Mouse (Mus musculus) hindbrain, postnatal 0 days (tissue): ENCODE results near the gene Mrgpra2b. TPM values are rescaled to one million over a fixed set of nuclear protein-coding genes. Genes with fewer than 3 reads are reported as not detected.
"Not testable (repeated sequence)": the region's sequence is repeated elsewhere in the genome, so short reads cannot be mapped to it uniquely, and the experiment has no call there.

Source experiments
- ATAC-seq: fragments of 200-750 bp; cut with Nextera tagmentation; 2 replicates; pipeline ENCODE4 v1.8.0; 2017; ENCODE audit warnings: mild to moderate bottlenecking, moderate TSS enrichment, moderate library complexity
- DNase-seq: peaks from one replicate; pipeline ENCODE4 v3.0.0-alpha.2; 2015; ENCODE audit warnings: low spot score
- H3K27ac ChIP-seq: fragments of 300-500 bp; sonication (generic); 2 replicates; pipeline ENCODE4 v1.5.1; 2014; ENCODE audit warnings: mild to moderate bottlenecking
- H3K27me3 ChIP-seq: fragments of 300-500 bp; sonication (generic); 2 replicates; pipeline ENCODE4 v1.6.1; 2014; ENCODE audit warnings: low read length, mixed read lengths; ENCODE audit not compliant: insufficient read depth
- H3K36me3 ChIP-seq: fragments of 300-500 bp; sonication (generic); 2 replicates; pipeline ENCODE4 v1.6.1; 2014; ENCODE audit warnings: low read length, mixed read lengths; ENCODE audit not compliant: insufficient read depth
- H3K4me1 ChIP-seq: fragments of 300-500 bp; sonication (generic); 2 replicates; pipeline ENCODE4 v1.6.1; 2014; ENCODE audit warnings: antibody characterized with exemption, low read length, mixed read lengths; ENCODE audit not compliant: insufficient read depth
- H3K4me2 ChIP-seq: fragments of 300-500 bp; sonication (generic); 2 replicates; pipeline ENCODE4 v1.6.1; 2014; ENCODE audit warnings: low read depth, mild to moderate bottlenecking, low read length, moderate library complexity, mixed read lengths
- H3K4me3 ChIP-seq: fragments of 300-500 bp; sonication (generic); 2 replicates; pipeline ENCODE4 v1.5.1; 2014; ENCODE audit warnings: low read length
- H3K9ac ChIP-seq: fragments of 300-500 bp; sonication (generic); replicated peaks from 2 replicates; pipeline ENCODE4 v1.6.1; 2014; ENCODE audit warnings: mild to moderate bottlenecking, low read length, moderate library complexity, mixed read lengths
- H3K9me3 ChIP-seq: fragments of 300-500 bp; sonication (generic); 2 replicates; pipeline ENCODE4 v1.6.1; 2016; ENCODE audit warnings: low read length, mixed read lengths
- CTCF ChIP-seq: IDR thresholded peaks from 2 replicates; pipeline ENCODE4 v1.5.1; 2016; ENCODE audit warnings: antibody characterized with exemption, control low read depth, low read depth
- WGBS: fragments of 180-500 bp; shearing (Covaris S2); extraction: QIAGEN DNeasy Blood & Tissue Kit; methylation state at CpG from one replicate; pipeline ENCODE4 v1.1.7; 2014; 5-methylcytosine and 5-hydroxymethylcytosine counted together
- polyA plus RNA-seq: library from polyadenylated mRNA; unstranded; fragments of >200 nt; fragmentation: Nextera tagmentation; extraction: Ambion mirVana; gene quantifications from 2 replicates; pipeline ENCODE4 v1.2.1, GENCODE M21; 2015
- total RNA-seq: library from RNA; depleted of rRNA; stranded (reverse); fragments of >200 nt; gene quantifications from 2 replicates; pipeline ENCODE4 v1.2.3, GENCODE M21; 2014; rRNA removed

Gene Mrgpra2b
- not detected in 2 replicates for total RNA-seq
- not detected in 2 replicates for polyA plus RNA-seq

DNA sequence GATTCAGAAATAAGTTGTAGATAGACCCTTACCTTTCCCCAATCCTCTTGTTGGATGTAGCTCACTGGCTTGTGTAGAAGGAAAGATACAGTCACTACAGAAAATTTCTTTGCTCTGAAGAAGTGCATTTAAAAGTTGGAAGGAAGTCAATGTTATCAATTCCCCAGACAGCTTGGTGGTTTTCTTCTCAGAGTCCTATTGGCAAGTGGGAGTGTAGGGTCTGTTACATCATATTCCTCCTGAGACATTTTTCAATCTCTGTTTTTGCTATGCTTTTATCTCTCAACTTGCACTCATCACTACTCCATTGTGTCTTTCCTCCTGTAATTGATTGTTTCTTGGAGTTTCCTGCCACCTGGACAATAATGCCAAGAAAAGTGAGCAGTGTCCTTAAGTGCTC is at the start of gene Mrgpra2b:
TSS of gene Mrgpra2b (minus strand) at position 101 of the 400 bp plus-strand sequence.
- no peak within 1 kb of the TSS for H3K9ac ChIP-seq
- no peak for ATAC-seq
- H3K4me1 ChIP-seq: no peaks in the 10 kb centered on the region
- H3K27ac ChIP-seq: no peak within 1 kb of the TSS
- no peak within 1 kb of the TSS for H3K4me2 ChIP-seq
- no peak for DNase-seq
- H3K9me3 ChIP-seq: peaks cover 4% of the 10 kb centered on the region; the same call in 1 of the 2 replicates
- no peak within 1 kb of the TSS for H3K4me3 ChIP-seq
- H3K27me3 ChIP-seq: no peaks in the 10 kb centered on the region
- TF ChIP-seq CTCF: no peak
- no peaks in the 10 kb centered on the region for H3K36me3 ChIP-seq

DNA sequence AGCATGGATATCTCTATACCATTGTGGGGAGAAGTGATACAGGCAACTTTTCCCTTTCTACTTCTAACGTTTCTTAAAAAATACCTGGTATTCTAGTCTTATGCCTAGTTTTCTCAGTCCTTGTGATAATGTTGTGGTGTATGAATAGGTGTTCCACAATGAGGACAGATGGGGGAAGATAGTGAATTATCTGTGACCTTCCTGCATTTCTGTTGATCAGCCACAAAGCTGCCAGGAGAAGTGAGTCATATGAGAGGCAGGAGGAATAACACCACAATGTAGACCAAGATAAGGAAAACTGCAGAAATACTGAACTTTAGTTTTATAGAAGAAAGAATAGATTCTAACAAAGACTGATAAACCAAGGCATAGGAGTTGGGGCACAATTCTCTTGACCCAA is 12.3 kb downstream of the Mrgpra2b start:
- peaks cover 22% of the 10 kb centered on the region for H3K9me3 ChIP-seq
- H3K9ac ChIP-seq: no peak overlapping the region
- H3K4me3 ChIP-seq: no peak overlapping the region
- no peaks in the 10 kb centered on the region for H3K4me1 ChIP-seq
- no peak overlapping the region for H3K27ac ChIP-seq
- H3K27me3 ChIP-seq: no peaks in the 10 kb centered on the region
- ATAC-seq (no peak), DNase-seq (no peak)
- WGBS: 74% methylated on average over 1 of the region's 1 CpGs
- no peak for TF ChIP-seq CTCF
- H3K36me3 ChIP-seq: no peaks in the 10 kb centered on the region
- no peak overlapping the region for H3K4me2 ChIP-seq

DNA sequence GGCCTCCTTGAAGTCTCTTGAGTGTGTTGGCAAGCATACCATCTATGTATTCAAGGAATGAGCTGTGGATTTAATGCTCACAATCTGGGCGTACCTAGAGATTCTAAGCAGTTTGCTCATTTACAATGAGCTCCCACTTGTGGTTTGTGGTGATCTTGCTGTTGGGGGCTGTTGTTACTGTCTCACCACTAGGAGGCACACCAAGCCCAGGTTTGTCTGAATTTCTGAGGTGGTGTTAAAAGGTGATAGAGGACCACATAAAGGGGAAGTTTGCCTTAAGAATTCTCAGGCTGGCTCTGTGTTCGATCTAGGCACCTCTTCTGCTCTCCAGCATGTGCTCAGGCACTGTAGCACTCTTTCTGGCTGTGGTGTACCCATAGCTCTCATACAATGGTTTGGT is 13.6 kb downstream of the Mrgpra2b start:
- H3K9me3 ChIP-seq: peaks cover 22% of the 10 kb centered on the region
- no peak overlapping the region for H3K9ac ChIP-seq
- H3K4me3 ChIP-seq: no peak overlapping the region
- ATAC-seq (no peak), DNase-seq (no peak)
- WGBS: 74% methylated on average over 2 of the region's 2 CpGs
- H3K4me1 ChIP-seq: no peaks in the 10 kb centered on the region
- no peaks in the 10 kb centered on the region for H3K27me3 ChIP-seq
- no peaks in the 10 kb centered on the region for H3K36me3 ChIP-seq
- no peak for TF ChIP-seq CTCF
- no peak overlapping the region for H3K4me2 ChIP-seq
- no peak overlapping the region for H3K27ac ChIP-seq

DNA sequence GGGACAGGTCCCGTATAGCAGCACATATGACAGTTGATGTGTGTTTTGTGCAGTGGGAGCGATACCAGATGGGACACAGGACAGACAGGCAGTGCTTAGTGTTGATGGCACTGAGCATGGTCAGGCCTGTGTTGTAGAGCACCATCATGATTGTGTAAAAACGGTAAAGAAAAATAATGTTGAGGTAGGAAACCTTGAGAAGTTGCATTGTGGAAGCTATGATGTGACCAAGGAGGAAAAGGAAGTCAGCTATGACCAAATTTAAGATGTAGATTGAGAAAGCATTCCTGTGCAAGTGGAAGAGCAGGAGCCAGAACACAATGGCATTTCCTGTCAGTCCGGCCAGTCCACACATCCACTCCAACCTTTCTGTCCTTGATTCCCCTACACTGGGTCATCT is 25.7 kb downstream of the Mrgpra2b start:
- H3K9ac ChIP-seq: no peak overlapping the region
- no peaks in the 10 kb centered on the region for H3K4me1 ChIP-seq
- WGBS: 77% methylated on average over 4 of the region's 4 CpGs
- ATAC-seq (no peak), DNase-seq (no peak)
- no peak for TF ChIP-seq CTCF
- H3K4me3 ChIP-seq: no peak overlapping the region
- no peaks in the 10 kb centered on the region for H3K36me3 ChIP-seq
- no peaks in the 10 kb centered on the region for H3K27me3 ChIP-seq
- H3K27ac ChIP-seq: no peak overlapping the region
- H3K4me2 ChIP-seq: no peak overlapping the region
- H3K9me3 ChIP-seq: peaks cover 13% of the 10 kb centered on the region

DNA sequence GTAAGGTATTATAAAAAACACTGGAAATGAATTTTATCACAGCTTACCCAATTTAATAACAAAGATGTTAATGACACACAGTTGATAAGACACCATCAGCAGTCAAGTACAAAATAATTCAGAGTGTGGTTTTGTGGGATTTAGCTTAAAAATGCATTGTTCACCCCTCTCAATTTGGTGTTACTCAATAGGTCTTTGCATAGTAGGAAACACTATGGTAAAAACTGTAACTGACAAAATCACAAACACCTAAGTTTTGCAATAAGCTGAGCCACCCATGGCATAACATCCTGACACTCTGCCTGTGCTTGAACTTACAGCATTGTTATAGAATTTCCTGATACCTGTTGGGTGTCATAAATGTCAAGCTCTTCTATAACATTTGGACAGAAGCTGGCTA is 37.4 kb downstream of the Mrgpra2b start:
- ATAC-seq: not testable (repeated sequence)

DNA sequence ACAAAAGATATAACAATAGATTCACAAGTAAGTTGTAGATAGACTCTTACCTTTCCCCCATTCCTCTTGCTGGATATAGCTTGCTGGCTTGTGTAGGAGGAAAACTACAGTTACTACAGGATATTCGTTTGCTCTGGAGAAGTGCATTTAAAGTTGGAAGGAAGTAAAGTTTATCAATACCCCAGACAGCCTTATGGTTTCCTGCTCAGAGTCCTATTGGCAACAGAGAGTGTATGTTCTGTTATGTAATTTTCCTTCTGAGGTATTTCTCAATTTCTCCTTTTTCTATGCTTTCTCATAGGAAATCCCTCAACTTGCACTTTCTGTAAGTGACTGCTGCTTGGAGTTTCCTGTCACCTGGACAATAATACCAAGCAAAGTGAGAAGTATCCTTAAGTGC is 39.2 kb downstream of the Mrgpra2b start:
- not testable (repeated sequence) for H3K4me3 ChIP-seq, H3K4me1 ChIP-seq, H3K9ac ChIP-seq, DNase-seq, H3K27ac ChIP-seq, ATAC-seq, H3K27me3 ChIP-seq, H3K4me2 ChIP-seq, H3K9me3 ChIP-seq, H3K36me3 ChIP-seq
- no CpG with 5 or more reads among the region's 1 CpGs for WGBS

More for the DNA sequence above, 37.4 kb downstream of the Mrgpra2b start:
- not testable (repeated sequence) for H3K36me3 ChIP-seq, H3K4me2 ChIP-seq, H3K27me3 ChIP-seq, H3K27ac ChIP-seq, H3K4me1 ChIP-seq, H3K9me3 ChIP-seq, H3K4me3 ChIP-seq, H3K9ac ChIP-seq, DNase-seq

DNA sequence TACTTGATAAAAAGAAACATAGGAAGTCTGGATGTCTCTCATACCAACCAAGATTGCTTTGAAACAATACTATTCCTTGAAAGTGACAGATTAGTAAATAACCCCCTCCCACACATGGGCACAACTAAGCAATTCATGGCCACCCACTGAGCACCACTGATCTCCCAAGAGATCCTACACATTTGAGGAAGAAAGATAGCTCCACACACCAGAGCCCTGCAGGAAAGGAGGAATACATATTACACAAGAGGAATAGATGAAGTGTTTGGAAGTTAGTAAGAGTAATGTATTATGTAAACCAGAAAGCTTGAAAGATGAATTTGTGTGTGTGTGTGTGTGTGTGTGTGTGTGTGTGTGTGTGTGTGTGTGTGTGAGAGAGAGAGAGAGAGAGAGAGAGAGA is 45.5 kb downstream of the Mrgpra2b start:
- H3K36me3 ChIP-seq, H3K4me3 ChIP-seq, DNase-seq, H3K4me1 ChIP-seq, H3K4me2 ChIP-seq, H3K9me3 ChIP-seq, H3K27ac ChIP-seq, ATAC-seq, H3K27me3 ChIP-seq, H3K9ac ChIP-seq: not testable (repeated sequence)

DNA sequence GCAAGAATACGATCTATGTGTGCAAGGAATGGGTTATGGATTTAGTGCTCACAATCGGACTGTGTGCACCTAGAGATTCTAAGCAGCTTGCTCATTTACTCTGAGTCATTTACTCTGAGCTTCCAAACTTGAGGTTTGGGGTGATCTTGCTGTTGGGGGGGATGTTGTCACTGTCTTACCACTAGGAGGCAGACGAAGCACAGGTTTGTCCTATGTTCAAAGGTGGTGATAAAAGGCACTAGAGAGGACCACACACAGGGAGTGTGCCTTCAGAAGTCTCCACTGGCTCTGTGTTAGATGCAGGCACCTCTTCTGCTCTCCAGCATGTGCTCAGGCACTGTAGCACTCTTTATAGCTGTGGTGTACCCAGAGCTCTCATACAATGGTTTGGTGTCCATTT is 54.8 kb downstream of the Mrgpra2b start:
- not testable (repeated sequence) for H3K36me3 ChIP-seq, H3K27ac ChIP-seq, H3K4me1 ChIP-seq, H3K9me3 ChIP-seq, DNase-seq, H3K4me2 ChIP-seq, H3K4me3 ChIP-seq, H3K27me3 ChIP-seq, H3K9ac ChIP-seq, ATAC-seq
- WGBS: 36% methylated on average over 1 of the region's 3 CpGs

DNA sequence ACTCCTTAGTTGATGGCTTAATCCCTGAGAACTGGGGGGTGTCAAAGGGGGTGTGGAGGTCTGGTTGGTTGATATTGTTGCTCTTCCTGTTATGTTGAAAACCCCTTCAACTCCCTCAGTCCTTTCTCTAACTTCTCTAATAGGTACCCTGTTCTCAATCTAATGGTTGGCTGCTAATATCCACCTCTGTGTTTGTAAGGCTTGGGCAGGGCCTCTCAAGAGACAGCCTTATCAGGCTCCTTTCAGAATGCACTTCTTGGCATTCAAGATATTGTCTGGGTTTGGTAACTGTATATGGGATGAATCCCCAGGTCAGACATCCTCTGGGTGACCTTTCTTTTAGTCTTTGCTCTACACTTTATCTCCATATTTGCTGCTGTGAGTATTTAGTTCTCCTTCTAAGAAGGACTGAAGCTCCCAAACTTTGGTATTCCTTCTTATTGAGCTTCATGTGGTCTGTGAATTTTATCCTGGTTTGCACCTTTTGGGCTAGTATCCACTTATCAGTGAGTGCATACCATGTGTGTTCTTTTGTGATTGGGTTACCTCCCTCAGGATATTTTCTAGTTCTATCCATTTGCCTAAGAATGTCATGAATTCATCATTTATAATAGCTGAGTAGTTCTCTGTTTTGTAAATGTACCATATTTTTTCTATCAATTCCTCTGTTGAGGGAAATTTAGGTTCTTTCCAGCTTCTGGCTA is 63.2 kb downstream of the Mrgpra2b start:
- not testable (repeated sequence) for H3K9ac ChIP-seq, H3K27me3 ChIP-seq, DNase-seq, ATAC-seq, H3K4me3 ChIP-seq, H3K4me1 ChIP-seq, H3K36me3 ChIP-seq, H3K27ac ChIP-seq, H3K9me3 ChIP-seq, H3K4me2 ChIP-seq

DNA sequence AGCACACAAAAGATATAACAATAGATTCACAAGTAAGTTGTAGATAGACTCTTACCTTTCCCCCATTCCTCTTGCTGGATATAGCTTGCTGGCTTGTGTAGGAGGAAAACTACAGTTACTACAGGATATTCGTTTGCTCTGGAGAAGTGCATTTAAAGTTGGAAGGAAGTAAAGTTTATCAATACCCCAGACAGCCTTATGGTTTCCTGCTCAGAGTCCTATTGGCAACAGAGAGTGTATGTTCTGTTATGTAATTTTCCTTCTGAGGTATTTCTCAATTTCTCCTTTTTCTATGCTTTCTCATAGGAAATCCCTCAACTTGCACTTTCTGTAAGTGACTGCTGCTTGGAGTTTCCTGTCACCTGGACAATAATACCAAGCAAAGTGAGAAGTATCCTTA is 76.6 kb downstream of the Mrgpra2b start, which contains the start of gene Mrgpra2a:
TSS of gene Mrgpra2a (minus strand) at position 125 of the 400 bp plus-strand sequence.
- no CpG with 5 or more reads among the region's 1 CpGs for WGBS
- not testable (repeated sequence) for DNase-seq

More for the DNA sequence above, 76.6 kb downstream of the Mrgpra2b start, which contains the start of gene Mrgpra2a:
- not testable (repeated sequence) for H3K4me2 ChIP-seq, H3K4me3 ChIP-seq, ATAC-seq, H3K4me1 ChIP-seq, H3K27me3 ChIP-seq, H3K9me3 ChIP-seq, H3K27ac ChIP-seq, H3K36me3 ChIP-seq, H3K9ac ChIP-seq
